Mouse (Mus musculus): Measurements from ENCODE around the gene Bub3.

Bub3 gene

DNA sequence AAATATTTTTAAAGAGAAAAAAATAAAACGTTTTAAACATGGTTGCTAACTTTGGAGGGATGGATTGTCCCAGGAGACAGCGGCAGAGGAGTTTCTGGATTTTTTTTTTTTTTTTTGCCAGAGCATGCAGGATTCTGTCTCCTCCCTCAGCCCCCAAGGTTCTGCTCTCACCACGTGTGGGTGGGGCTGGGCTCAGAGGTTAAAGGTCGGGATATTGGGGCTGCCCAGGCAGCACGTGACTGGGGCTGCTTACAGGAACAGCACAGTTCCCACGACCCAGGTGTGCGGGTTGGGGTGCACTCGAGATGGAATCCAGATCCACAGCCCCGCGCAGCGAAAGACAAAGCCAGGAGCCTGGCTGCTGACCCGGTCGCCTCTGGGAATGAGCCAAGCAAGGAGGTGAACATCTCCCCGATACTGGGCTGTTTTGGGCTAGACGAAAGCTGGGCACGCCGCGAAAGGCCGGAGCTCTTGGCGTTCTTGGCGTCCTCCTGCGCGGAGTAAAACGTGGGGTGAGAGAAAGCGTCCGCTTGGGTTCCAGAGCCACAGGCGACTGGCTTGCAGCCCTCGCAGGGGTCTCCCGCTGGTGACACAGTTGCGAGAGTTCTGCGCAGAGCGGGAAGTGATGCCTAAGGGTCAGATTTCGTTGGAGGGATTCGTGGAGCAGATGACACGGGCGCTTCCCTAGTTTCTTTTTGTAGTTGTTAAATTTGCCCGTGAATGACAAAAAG, 3.3 kb upstream of the Bub3 start:
- no peak for DNase-seq

DNA sequence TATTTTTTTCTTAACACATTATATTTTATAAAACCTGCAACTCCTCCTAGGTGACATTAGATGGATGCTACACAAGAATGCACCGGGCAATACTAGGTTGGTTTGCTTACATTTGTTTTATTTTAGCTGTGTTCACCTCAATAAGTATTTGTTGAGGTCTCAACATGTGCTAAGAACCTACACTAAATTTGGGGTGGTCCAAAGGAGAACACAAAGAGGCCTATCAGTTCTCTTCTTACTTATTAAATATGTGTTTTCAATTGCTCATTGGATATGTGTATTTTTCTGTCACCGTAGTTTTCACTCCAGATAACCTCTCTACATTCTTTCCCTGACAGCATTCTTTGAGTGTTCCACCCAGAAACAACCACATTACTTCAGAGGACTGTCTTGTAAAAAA, 2.3 kb upstream of the Bub3 start:
- no peak for DNase-seq

DNA sequence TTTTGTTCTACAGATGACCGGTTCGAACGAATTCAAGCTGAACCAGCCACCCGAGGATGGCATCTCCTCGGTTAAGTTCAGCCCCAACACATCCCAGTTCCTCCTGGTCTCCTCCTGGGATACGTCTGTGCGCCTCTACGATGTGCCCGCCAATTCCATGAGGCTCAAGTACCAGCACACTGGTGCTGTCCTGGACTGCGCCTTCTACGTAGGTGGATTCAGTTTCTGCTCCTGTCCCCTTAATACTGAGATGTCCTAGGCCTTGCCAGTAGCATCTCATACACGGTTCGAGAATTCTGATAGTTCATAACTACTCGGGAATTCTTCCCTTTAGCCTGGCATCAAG, 648 bp downstream of the Bub3 start:
- DNase-seq = no peak

DNA sequence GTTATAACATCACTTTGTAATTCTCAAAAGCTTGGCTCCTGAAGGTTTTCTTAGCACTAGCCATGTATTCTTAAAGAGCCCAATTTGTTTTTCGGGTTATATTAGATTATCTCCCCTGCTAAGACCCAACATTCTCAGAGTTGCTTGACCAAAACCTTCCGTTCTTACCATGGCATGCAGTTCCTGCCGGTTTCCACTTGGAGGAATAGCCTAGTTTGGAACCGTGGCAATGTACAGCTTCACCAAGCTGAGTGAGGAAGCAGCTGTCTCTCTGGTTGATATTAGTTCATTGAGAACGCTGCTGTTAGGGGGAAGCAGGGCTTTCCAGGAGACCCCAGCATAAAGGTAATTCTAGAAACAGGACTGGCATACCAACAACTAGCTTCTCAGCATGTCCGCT, 15.2 kb downstream of the Bub3 start:
- DNase-seq = no peak

DNA sequence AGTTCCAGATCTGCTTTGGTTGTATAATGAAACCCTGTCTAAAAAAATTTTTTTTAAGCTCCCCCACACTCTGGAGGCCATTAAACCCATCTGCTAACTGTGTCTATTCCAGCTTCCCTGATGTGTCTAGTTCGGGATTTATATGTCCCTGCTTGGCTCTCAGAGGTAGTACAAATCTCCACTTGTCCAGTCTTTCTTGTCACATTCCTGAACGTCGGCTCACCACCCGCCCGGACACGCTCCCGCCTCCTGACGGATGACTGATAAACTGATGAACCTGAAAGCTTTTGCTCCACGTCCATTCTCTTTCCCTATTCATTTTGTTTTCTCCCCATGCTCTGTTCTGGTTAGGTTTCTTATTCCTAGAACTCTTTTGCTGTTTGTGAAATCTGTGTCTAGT, 22.2 kb downstream of the Bub3 start:
- DNase-seq = no peak

DNA sequence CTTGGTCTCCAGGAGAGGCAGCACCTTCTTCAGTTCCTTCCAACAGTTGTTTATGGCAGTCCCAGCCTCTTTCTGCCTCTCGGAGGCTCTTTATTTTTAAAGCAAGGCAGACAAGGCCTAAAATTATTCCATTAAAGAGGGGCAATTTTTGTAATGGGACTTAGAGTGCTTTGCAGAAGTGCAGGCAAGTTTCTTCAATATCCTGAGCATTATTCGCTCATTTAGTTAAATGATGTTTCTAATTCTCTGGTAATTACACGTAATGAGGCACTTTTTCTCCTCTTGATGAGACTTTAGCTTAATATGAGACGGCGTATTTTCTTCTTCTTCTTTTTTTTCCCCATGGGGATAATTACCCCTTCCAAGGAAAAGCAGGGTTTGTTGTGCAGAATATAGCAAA, 25.5 kb downstream of the Bub3 start:
- no peak for DNase-seq

DNA sequence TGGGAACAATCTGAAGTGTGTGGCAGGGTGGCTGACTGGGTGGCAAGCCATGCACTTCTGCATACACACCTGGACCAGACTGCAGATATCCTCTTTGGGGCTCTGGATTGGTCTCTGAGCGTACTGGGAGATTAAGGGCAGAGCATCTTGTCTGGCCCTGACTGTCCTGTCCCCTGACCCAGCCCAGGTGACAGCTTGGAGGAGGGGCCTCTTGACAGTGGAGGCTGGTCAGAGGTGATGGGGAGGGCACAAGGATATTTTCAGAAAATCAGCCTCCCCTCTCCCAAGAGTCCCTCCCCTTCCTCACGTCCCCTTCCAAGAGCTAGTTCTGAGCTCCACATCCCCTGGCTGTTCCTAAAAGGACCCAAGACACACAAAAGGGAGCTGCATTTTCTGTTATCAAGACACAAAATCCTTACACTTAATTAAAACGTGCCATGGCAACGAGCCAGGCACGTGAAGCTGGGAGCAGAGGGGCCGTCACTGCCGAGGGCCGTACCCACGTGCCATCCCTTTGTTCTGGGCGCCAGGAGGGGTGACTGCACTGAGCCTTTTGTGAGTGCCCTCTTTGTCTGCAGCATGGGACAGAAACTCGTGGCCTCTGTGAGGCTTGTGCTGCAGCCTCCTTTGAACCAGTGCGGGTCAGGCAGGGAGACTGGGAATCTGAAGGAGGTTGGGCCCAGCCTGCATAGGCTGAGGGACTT, 37.9 kb downstream of the Bub3 start:
- no peak for DNase-seq

DNA sequence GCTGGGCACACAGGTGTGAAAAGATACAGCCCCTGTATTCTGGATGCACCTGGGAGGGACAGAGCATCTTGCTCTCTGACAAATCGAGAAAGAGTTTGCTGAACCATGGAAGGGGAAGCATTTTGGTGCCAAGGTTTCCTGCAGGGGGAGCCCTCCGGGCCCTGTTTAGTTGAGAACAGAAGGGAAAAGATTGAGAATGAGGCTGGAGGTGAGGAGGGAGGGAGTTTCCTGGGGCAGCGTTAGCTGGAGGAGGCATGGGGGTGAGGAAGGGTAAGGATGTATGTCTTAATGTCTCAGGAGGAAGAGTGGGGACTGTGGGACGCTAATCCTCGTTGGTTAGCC, 38.4 kb downstream of the Bub3 start:
- peak in 1 of 2 experiments; percentile 9 for DNase-seq

DNA sequence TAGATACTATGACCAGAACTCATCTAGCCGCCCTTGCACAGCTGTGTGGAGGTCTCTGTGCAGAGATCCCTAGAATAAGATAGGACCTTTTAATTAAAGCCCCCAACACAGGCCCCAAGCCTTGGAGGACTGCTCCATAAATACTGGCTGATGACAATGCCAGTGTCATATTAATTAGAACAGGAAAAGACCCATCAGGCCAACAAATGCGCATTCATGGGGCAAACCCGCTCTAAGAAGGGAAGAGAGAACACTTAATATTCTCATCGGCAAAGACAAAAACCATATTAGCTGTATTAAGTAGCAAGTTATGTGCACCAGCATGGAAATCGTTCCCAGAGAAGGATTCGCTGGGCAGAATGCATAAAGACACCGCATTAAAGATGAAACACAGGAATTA, 42.1 kb downstream of the Bub3 start:
- DNase-seq = no peak

DNA sequence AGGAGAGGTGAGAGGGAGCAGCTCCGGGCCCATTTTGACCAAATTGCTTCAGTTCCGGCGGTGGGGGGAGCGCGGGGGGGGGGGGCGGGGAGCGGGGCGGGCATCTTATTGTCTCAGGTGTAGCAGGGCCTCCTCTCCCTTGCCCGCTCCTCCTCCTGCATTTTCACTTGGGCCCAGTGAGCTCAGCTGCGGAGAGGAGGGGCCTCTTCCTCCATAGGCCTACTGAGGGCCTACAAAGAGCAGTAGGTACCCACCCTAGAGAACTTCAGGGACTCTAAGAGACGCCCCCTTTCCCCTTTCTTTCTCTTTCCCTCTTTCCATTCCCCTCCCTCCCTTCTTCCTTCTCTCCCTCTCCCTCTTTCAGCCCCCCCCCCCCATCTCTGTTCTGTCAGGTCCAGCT, 43.2 kb downstream of the Bub3 start:
- DNase-seq = no peak

DNA sequence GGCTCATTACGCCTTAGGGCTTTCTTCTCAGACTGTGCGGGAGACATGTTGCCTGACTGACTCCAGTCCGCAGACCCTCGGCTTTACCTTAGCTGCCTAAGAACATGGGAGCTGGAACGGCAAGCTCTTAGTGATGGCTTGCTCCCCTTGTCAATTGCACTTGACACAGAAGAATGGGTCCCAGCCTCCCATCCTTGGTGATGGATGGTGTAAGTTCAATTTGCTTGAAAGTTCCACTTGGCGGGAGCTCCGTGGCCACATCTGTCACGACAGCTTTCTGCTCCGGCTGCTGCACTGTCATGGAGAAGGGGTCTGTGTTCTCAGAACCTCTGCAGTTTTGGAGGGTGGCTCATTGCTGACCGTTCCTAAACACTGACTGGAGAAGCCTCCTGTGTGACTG, 44.9 kb downstream of the Bub3 start:
- no peak for DNase-seq

DNA sequence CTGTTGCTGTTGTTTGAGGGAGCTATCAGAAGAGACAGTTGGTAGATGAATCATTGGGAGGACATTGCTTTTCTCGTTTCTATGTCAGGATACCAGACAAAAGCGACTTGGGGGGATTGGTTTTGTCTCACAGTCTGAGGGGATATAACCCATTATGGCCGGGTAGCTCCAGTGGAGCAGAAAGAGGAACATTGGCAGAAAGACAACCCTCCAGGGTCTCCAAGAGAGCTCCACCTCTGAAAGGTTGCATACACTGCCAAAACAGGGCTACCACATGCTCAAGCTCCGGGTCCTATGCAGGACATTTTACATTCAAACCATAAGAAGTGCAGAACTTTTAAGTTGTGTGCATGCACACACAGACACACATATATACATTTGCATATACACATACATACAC, 45.5 kb downstream of the Bub3 start:
- DNase-seq = no peak

DNA sequence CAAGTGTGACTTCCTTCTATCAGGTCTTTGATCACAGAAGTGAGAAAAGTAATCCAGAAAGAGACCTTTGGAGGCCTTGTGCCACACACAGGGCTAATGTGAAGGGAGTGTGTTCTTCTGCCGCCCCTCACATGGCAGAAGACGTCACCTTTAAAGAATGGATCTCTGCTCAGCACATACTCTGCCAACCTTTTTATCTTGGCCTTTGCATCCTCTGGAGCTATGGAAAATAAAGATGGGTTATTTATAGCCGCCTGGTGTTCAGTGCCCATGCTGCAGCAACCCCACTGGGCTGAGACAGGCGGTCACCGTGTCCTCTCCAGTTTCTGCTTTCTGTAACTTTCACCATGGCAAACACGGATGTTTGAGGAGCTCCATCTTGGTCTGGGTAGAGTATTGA, 48.0 kb downstream of the Bub3 start:
- DNase-seq = no peak

DNA sequence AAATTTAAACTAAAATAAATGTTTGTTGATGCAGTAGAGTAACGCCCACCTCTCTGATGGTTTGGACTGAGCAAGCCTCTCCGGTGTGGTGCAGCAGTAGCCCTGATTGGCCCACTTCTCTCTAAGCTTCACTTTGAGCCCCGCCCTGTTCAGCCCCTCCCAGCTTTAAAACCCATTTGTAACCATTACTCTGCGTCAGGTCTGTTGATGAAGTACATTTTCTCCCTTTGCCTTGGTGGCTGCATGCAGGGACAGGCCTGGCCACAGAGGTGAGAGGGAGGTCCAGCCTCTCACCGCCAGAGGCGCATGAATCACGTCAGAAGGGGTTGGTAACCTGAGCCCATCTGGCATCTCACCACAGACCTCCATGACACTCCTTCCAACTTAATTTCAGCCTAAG, 49.7 kb downstream of the Bub3 start:
- DNase-seq = no peak

Measured in cerebellum, adult 18-20 months (tissue).